Mouse (Mus musculus) embryonic facial prominence, embryonic 13.5 days (tissue): ENCODE measurements around the gene Rhoc. TPM values are rescaled to one million over a fixed set of nuclear protein-coding genes. Genes with fewer than 3 reads are reported as not detected.
"Not testable (repeated sequence)": the region's sequence is repeated elsewhere in the genome, so short reads cannot be mapped to it uniquely, and the experiment has no call there.

Source experiments
- ATAC-seq: fragments of 200-750 bp; cut with Nextera tagmentation; 2 replicates; pipeline ENCODE4 v1.8.0; 2017; ENCODE audit warnings: low read depth; ENCODE audit not compliant: insufficient number of reproducible peaks, insufficient read depth, low FRiP score, low TSS enrichment
- H3K27ac ChIP-seq: fragments of 300-500 bp; sonication (generic); 2 replicates; pipeline ENCODE4 v1.5.1; 2015; ENCODE audit warnings: moderate library complexity, mild to moderate bottlenecking, inconsistent platforms
- H3K27me3 ChIP-seq: fragments of 300-500 bp; sonication (generic); 2 replicates; pipeline ENCODE4 v1.6.1; 2015; ENCODE audit warnings: mild to moderate bottlenecking, inconsistent platforms
- H3K36me3 ChIP-seq: fragments of 300-500 bp; sonication (generic); 2 replicates; pipeline ENCODE4 v1.6.1; 2015; ENCODE audit warnings: mild to moderate bottlenecking, inconsistent platforms
- H3K4me1 ChIP-seq: fragments of 300-500 bp; sonication (generic); 2 replicates; pipeline ENCODE4 v1.6.1; 2015; ENCODE audit warnings: inconsistent platforms
- H3K4me2 ChIP-seq: fragments of 300-500 bp; sonication (generic); 2 replicates; pipeline ENCODE4 v1.6.1; 2015; ENCODE audit warnings: moderate library complexity, mild to moderate bottlenecking, inconsistent platforms
- H3K4me3 ChIP-seq: fragments of 300-500 bp; sonication (generic); 2 replicates; pipeline ENCODE4 v1.5.1; 2015; ENCODE audit warnings: mild to moderate bottlenecking, inconsistent platforms
- H3K9ac ChIP-seq: fragments of 300-500 bp; sonication (generic); 2 replicates; pipeline ENCODE4 v1.6.1; 2015; ENCODE audit warnings: mild to moderate bottlenecking, inconsistent platforms
- H3K9me3 ChIP-seq: fragments of 300-500 bp; sonication (generic); 2 replicates; pipeline ENCODE4 v1.6.1; 2016; ENCODE audit warnings: inconsistent platforms
- WGBS: fragments of 180-500 bp; shearing (Covaris S2); methylation state at CpG from one replicate; pipeline ENCODE4 v1.1.7; 2015; ENCODE audit warnings: mixed read lengths; 5-methylcytosine and 5-hydroxymethylcytosine counted together
- polyA plus RNA-seq: library from polyadenylated mRNA; unstranded; fragments of >200 nt; fragmentation: Nextera tagmentation; extraction: Ambion mirVana; gene quantifications from 2 replicates; pipeline ENCODE4 v1.2.1, GENCODE M21; 2015

The Rhoc gene
- 145 and 158 TPM in 2 replicates for polyA plus RNA-seq

DNA sequence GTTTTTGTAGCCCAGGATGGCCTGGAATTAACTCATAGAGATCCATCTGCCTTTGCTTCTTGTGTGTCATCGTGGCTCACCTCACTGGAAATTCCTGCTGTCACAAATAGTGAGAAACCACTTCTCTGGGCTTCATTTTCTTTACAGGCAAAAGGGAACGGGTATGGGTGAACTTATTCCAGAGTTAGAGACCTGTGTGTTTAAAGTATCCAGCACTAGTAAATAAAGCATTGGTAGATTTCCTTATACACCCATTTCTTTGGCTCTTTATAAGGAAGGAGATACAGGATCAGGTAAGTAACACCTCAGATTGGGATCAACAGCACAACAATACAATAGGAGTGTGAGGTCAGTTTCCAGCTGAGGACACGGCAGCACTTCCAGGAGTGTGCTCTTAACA is at the start of gene Rhoc:
Gene Rhoc, plus strand, starts transcription at position 301 of the 400 bp plus-strand sequence.
- peak within 1 kb of the TSS; percentile 70 for H3K27ac ChIP-seq
- peaks cover 39% of the 10 kb centered on the region for H3K4me1 ChIP-seq
- H3K27me3 ChIP-seq = peaks cover 30% of the 10 kb centered on the region
- no peak for ATAC-seq
- peak within 1 kb of the TSS; percentile 85 for H3K9ac ChIP-seq
- peaks cover 17% of the 10 kb centered on the region for H3K36me3 ChIP-seq
- 25% methylated on average over 3 of the region's 3 CpGs for WGBS
- H3K4me3 ChIP-seq = peak within 1 kb of the TSS; percentile 79
- H3K9me3 ChIP-seq = no peaks in the 10 kb centered on the region
- peak within 1 kb of the TSS; percentile 91 for H3K4me2 ChIP-seq

- ATAC-seq = no peak
- Histone ChIP-seq H3K27ac (no peak overlapping the region), H3K9ac (no peak overlapping the region), H3K4me2 (no peak overlapping the region), H3K27me3 (no peaks in the 10 kb centered on the region), H3K4me3 (no peak overlapping the region), H3K4me1 (no peaks in the 10 kb centered on the region), H3K9me3 (no peaks in the 10 kb centered on the region), H3K36me3 (no peaks in the 10 kb centered on the region)
- WGBS = 91% methylated on average over 3 of the region's 3 CpGs
These were observed 46.2 kb upstream of the Rhoc start for GRCm38 (mm10) chr3:104741954-104742353.

- no peak overlapping the region for H3K9ac ChIP-seq
- H3K4me1 ChIP-seq = no peaks in the 10 kb centered on the region
- H3K27me3 ChIP-seq = no peaks in the 10 kb centered on the region
- H3K36me3 ChIP-seq = no peaks in the 10 kb centered on the region
- H3K9me3 ChIP-seq = no peaks in the 10 kb centered on the region
- no peak for ATAC-seq
- WGBS = 49% methylated on average over 1 of the region's 1 CpGs
- H3K4me3 ChIP-seq = no peak overlapping the region
- no peak overlapping the region for H3K27ac ChIP-seq
- H3K4me2 ChIP-seq = no peak overlapping the region
These were observed 45.0 kb upstream of the Rhoc start for GRCm38 (mm10) chr3:104743161-104743560.

DNA sequence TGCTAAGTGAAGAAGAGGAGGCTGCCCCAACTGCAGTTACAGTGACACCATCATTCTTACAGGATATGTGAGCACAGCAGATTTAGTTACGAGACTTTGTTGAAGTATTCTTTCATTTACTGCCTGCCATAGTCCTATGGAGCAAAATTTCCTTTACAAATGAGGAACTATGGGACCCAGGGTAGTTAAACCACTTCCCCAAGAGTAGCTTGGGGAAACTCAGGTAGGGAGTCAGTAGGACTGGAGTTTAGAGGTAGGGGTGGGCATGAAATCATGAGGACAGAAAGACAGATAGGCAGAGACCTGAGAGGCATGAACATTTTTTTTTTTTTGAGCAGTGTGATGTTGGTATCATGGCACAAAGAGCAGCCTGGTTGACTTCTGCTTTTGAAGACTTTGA is 44.3 kb upstream of the Rhoc start:
- H3K4me3 ChIP-seq = no peak overlapping the region
- H3K36me3 ChIP-seq = no peaks in the 10 kb centered on the region
- H3K27ac ChIP-seq = no peak overlapping the region
- no peak for ATAC-seq
- no peaks in the 10 kb centered on the region for H3K9me3 ChIP-seq
- no peak overlapping the region for H3K9ac ChIP-seq
- no peaks in the 10 kb centered on the region for H3K4me1 ChIP-seq
- 68% methylated on average over 1 of the region's 1 CpGs for WGBS
- H3K27me3 ChIP-seq = no peaks in the 10 kb centered on the region
- no peak overlapping the region for H3K4me2 ChIP-seq

GRCm38 (mm10) chr3:104752845-104753244 is 35.3 kb upstream of the Rhoc start:
- not testable (repeated sequence) for H3K4me3 ChIP-seq, H3K36me3 ChIP-seq, H3K4me1 ChIP-seq, H3K9ac ChIP-seq, H3K27me3 ChIP-seq, H3K27ac ChIP-seq, H3K9me3 ChIP-seq, ATAC-seq
- WGBS = 18% methylated on average over 25 of the region's 25 CpGs
- H3K4me2 ChIP-seq = peak overlapping the region; percentile 30

- Histone ChIP-seq H3K4me1 (peaks cover 13% of the 10 kb centered on the region; the same call in 1 of the 2 replicates), H3K36me3 (no peaks in the 10 kb centered on the region), H3K4me3 (peak overlapping the region; percentile 41), H3K9me3 (no peaks in the 10 kb centered on the region), H3K27me3 (peaks cover 23% of the 10 kb centered on the region), H3K27ac (no peak overlapping the region), H3K9ac (peak overlapping the region; percentile 67), H3K4me2 (peak overlapping the region; percentile 68)
- peak; percentile 78; the same call in 1 of the 2 replicates for ATAC-seq
- 2% methylated on average over 27 of the region's 27 CpGs for WGBS
These were observed 29.8 kb upstream of the Rhoc start for GRCm38 (mm10) chr3:104758406-104758805.

- H3K4me3 ChIP-seq = peak overlapping the region; percentile 41
- H3K4me2 ChIP-seq = peak overlapping the region; percentile 68
- H3K9me3 ChIP-seq = no peaks in the 10 kb centered on the region
- no peak for ATAC-seq
- peaks cover 20% of the 10 kb centered on the region for H3K27me3 ChIP-seq
- H3K36me3 ChIP-seq = no peaks in the 10 kb centered on the region
- H3K9ac ChIP-seq = peak overlapping the region; percentile 67
- no peak overlapping the region for H3K27ac ChIP-seq
- 2% methylated on average over 5 of the region's 5 CpGs for WGBS
- H3K4me1 ChIP-seq = peaks cover 13% of the 10 kb centered on the region; the same call in 1 of the 2 replicates
These were observed 29.3 kb upstream of the Rhoc start for GRCm38 (mm10) chr3:104758869-104759268.

DNA sequence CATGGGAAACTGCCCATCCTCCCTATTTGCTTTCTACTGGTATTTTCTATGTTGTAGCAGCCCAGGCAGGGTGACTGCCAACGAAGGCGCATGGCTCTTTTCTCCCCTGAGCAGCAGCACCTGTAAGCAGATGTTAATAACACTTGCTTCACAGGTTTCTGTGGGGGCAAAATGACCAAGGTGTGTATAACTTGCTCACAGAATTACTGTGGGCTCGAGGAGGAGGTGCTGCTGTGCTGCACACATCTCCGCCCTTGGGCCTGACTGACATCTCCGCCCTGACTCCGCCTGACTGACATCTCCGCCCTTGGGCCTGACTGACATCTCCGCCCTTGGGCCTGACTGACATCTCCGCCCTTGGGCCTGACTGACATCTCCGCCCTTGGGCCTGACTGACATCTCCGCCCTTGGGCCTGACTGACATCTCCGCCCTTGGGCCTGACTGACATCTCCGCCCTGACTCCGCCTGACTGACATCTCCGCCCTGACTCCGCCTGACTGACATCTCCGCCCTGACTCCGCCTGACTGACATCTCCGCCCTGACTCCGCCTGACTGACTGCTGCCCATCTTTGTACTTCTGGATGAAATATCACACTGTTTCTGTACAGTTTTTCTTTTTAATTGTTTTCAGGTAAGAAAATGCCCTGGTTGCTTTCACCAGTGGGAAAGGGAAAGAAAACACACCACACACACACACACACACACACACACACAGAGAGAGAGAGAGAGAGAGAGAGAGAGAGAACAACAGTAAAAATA is 25.9 kb upstream of the Rhoc start:
- not testable (repeated sequence) for H3K9me3 ChIP-seq, H3K36me3 ChIP-seq, H3K4me3 ChIP-seq, H3K27ac ChIP-seq, H3K4me1 ChIP-seq, H3K9ac ChIP-seq, ATAC-seq
- Histone ChIP-seq H3K4me2 (peak overlapping the region; percentile 32; the same call in 1 of the 2 replicates), H3K27me3 (peaks cover 20% of the 10 kb centered on the region)
- WGBS = 17% methylated on average over 20 of the region's 20 CpGs

DNA sequence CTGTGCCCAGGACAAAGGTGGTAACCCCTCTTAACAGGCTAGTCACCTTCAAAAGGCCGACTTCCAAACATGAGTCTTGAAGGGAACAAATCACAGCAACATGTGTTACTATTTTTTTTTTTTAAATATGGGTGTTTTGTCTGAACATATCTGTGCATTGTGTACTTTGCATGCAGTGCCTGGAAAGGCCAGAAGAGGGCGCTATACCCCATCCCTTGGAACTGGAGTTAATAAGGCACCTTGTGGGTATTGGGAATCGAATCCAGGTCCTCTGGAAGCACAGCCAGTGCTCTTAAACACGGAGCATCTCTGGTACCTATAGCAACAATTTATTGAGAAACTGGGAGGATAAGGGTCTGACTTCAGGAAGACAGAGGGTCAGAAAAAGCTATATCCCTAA is 23.2 kb upstream of the Rhoc start:
- no peak overlapping the region for H3K9ac ChIP-seq
- no peak overlapping the region for H3K4me3 ChIP-seq
- H3K36me3 ChIP-seq = no peaks in the 10 kb centered on the region
- 20% methylated on average over 4 of the region's 4 CpGs for WGBS
- H3K27me3 ChIP-seq = peaks cover 7% of the 10 kb centered on the region; the same call in 1 of the 2 replicates
- ATAC-seq = no peak
- H3K4me2 ChIP-seq = no peak overlapping the region
- no peak overlapping the region for H3K27ac ChIP-seq
- no peaks in the 10 kb centered on the region for H3K9me3 ChIP-seq
- 0 out of 2 replicates have a peak, but pooled peaks cover 2% of the 10 kb centered on the region for H3K4me1 ChIP-seq

GRCm38 (mm10) chr3:104767141-104767540 is 21.0 kb upstream of the Rhoc start:
- Histone ChIP-seq H3K27me3 (no peaks in the 10 kb centered on the region), H3K4me1 (peaks cover 10% of the 10 kb centered on the region), H3K27ac (no peak overlapping the region), H3K4me2 (no peak overlapping the region), H3K9ac (no peak overlapping the region), H3K36me3 (no peaks in the 10 kb centered on the region), H3K4me3 (no peak overlapping the region), H3K9me3 (no peaks in the 10 kb centered on the region)
- no peak for ATAC-seq
- 63% methylated on average over 2 of the region's 2 CpGs for WGBS

GRCm38 (mm10) chr3:104767716-104768115 is 20.5 kb upstream of the Rhoc start:
- Histone ChIP-seq H3K27me3 (0 out of 2 replicates have a peak, but pooled peaks cover 2% of the 10 kb centered on the region), H3K36me3 (no peaks in the 10 kb centered on the region), H3K4me2 (no peak overlapping the region), H3K27ac (no peak overlapping the region), H3K9ac (no peak overlapping the region), H3K4me1 (peaks cover 10% of the 10 kb centered on the region), H3K4me3 (no peak overlapping the region), H3K9me3 (no peaks in the 10 kb centered on the region)
- ATAC-seq = no peak
- 82% methylated on average over 4 of the region's 4 CpGs for whole genome bisulfite sequencing

GRCm38 (mm10) chr3:104769135-104769534 is 19.0 kb upstream of the Rhoc start:
- 0 out of 2 replicates have a peak overlapping the region, but pooled peaks have one; percentile 16 for H3K9ac ChIP-seq
- H3K36me3 ChIP-seq = no peaks in the 10 kb centered on the region
- ATAC-seq = no peak

More at GRCm38 (mm10) chr3:104769135-104769534, 19.0 kb upstream of the Rhoc start:
- H3K27ac ChIP-seq = no peak overlapping the region
- H3K4me3 ChIP-seq = no peak overlapping the region
- H3K27me3 ChIP-seq = 0 out of 2 replicates have a peak, but pooled peaks cover 4% of the 10 kb centered on the region
- no peaks in the 10 kb centered on the region for H3K9me3 ChIP-seq
- H3K4me1 ChIP-seq = peaks cover 10% of the 10 kb centered on the region
- H3K4me2 ChIP-seq = no peak overlapping the region
- WGBS = 47% methylated on average over 3 of the region's 3 CpGs
